Mouse (Mus musculus) limb, embryonic 14.5 days (tissue): ENCODE data around the gene Snx30. TPM values are rescaled to one million over a fixed set of nuclear protein-coding genes. Genes with fewer than 3 reads are reported as not detected.

Experiments
- ATAC-seq: fragments of 200-750 bp; cut with Nextera tagmentation; 2 replicates; pipeline ENCODE4 v1.8.0; 2017; ENCODE audit warnings: low read depth, moderate number of reproducible peaks, moderate TSS enrichment; ENCODE audit not compliant: low FRiP score
- DNase-seq: peaks from one replicate; pipeline ENCODE4 v3.0.0-alpha.2; 2015; ENCODE audit warnings: low spot score
- H3K27ac ChIP-seq: fragments of 300-500 bp; sonication (generic); replicated peaks from 2 replicates; pipeline ENCODE4 v1.5.1; 2014; ENCODE audit warnings: low read depth, mild to moderate bottlenecking, low read length, moderate library complexity, mixed read lengths
- H3K27me3 ChIP-seq: fragments of 300-500 bp; sonication (generic); 2 replicates; pipeline ENCODE4 v1.6.1; 2014; ENCODE audit warnings: low read length, mixed read lengths; ENCODE audit not compliant: control insufficient read depth, insufficient read depth
- H3K36me3 ChIP-seq: fragments of 300-500 bp; sonication (generic); 2 replicates; pipeline ENCODE4 v1.6.1; 2014; ENCODE audit warnings: mild to moderate bottlenecking, low read length, moderate library complexity, mixed read lengths; ENCODE audit not compliant: control insufficient read depth, insufficient read depth
- H3K4me1 ChIP-seq: fragments of 300-500 bp; sonication (generic); 2 replicates; pipeline ENCODE4 v1.6.1; 2014; ENCODE audit warnings: antibody characterized with exemption, low read length, mixed read lengths; ENCODE audit not compliant: control insufficient read depth, insufficient read depth
- H3K4me2 ChIP-seq: fragments of 300-500 bp; sonication (generic); replicated peaks from 2 replicates; pipeline ENCODE4 v1.6.1; 2014; ENCODE audit warnings: low read depth, mild to moderate bottlenecking, low read length, moderate library complexity; ENCODE audit not compliant: severe bottlenecking
- H3K4me3 ChIP-seq: fragments of 300-500 bp; sonication (generic); replicated peaks from 2 replicates; pipeline ENCODE4 v1.5.1; 2014; ENCODE audit warnings: low read length
- H3K9ac ChIP-seq: fragments of 300-500 bp; sonication (generic); 2 replicates; pipeline ENCODE4 v1.6.1; 2014; ENCODE audit warnings: mild to moderate bottlenecking, low read depth, low read length, moderate library complexity; ENCODE audit not compliant: severe bottlenecking
- H3K9me3 ChIP-seq: fragments of 300-500 bp; sonication (generic); 2 replicates; pipeline ENCODE4 v1.6.1; 2016; ENCODE audit warnings: low read length; ENCODE audit not compliant: control insufficient read depth
- POLR2A ChIP-seq: fragments of 200-500 bp; IDR thresholded peaks from 2 replicates; pipeline ENCODE4 v1.8.0; 2012; ENCODE audit warnings: inconsistent platforms, mild to moderate bottlenecking, moderate library complexity, borderline replicate concordance; ENCODE audit not compliant: insufficient read depth, insufficient read length; ENCODE audit errors: extremely low read depth
- WGBS: fragments of 180-500 bp; shearing (Covaris S2); extraction: QIAGEN DNeasy Blood & Tissue Kit; methylation state at CpG from one replicate; pipeline ENCODE4 v1.1.7; 2014; 5-methylcytosine and 5-hydroxymethylcytosine counted together
- polyA plus RNA-seq, 2 experiments: library from polyadenylated mRNA; depleted of rRNA in 1 of 2; stranded (reverse) in 1 of 2; unstranded in 1 of 2; fragments of >200 nt; fragmentation: Nextera tagmentation in 1 of 2; extraction: Ambion mirVana in 1 of 2; gene quantifications; 2 replicates each; pipeline versions ENCODE4 v1.2.1 to v1.2.3; 2012 to 2014

Gene Snx30
- polyA plus RNA-seq, 2 experiments = 7.2 to 12.0 TPM

GRCm38 (mm10) chr4:59870859-59871591 lies 65.4 kb downstream of the Snx30 start:
- peaks cover 3% of the 10 kb centered on the region; the same call in 1 of the 2 replicates for H3K36me3 ChIP-seq
- H3K4me3 ChIP-seq = no peak overlapping the region
- no peak overlapping the region for H3K9ac ChIP-seq
- no peak for TF ChIP-seq POLR2A
- peak overlapping the region; percentile 83 for H3K27ac ChIP-seq
- WGBS = 57% methylated on average over 9 of the region's 9 CpGs
- H3K9me3 ChIP-seq = no peaks in the 10 kb centered on the region
- peaks cover 17% of the 10 kb centered on the region; the same call in 1 of the 2 replicates for H3K4me1 ChIP-seq
- peak; percentile 66 for ATAC-seq
- H3K4me2 ChIP-seq = no peak overlapping the region
- peak; percentile 82 for DNase-seq
- H3K27me3 ChIP-seq = no peaks in the 10 kb centered on the region

GRCm38 (mm10) chr4:59873240-59873639 lies 67.6 kb downstream of the Snx30 start:
- no peak overlapping the region for H3K9ac ChIP-seq
- no peak for ATAC-seq
- no peaks in the 10 kb centered on the region for H3K27me3 ChIP-seq
- no peak overlapping the region for H3K27ac ChIP-seq
- WGBS = 80% methylated on average over 6 of the region's 6 CpGs
- no peak for TF ChIP-seq POLR2A
- H3K36me3 ChIP-seq = peaks cover 3% of the 10 kb centered on the region; the same call in 1 of the 2 replicates
- peaks cover 17% of the 10 kb centered on the region; the same call in 1 of the 2 replicates for H3K4me1 ChIP-seq
- no peaks in the 10 kb centered on the region for H3K9me3 ChIP-seq
- no peak overlapping the region for H3K4me3 ChIP-seq
- DNase-seq = no peak
- no peak overlapping the region for H3K4me2 ChIP-seq

GRCm38 (mm10) chr4:59873830-59874229 lies 68.2 kb downstream of the Snx30 start:
- Histone ChIP-seq H3K36me3 (peaks cover 2% of the 10 kb centered on the region; the same call in 1 of the 2 replicates), H3K4me3 (no peak overlapping the region), H3K4me1 (peaks cover 17% of the 10 kb centered on the region; the same call in 1 of the 2 replicates), H3K9ac (no peak overlapping the region), H3K27ac (no peak overlapping the region), H3K9me3 (no peaks in the 10 kb centered on the region), H3K27me3 (no peaks in the 10 kb centered on the region), H3K4me2 (no peak overlapping the region)
- no peak for TF ChIP-seq POLR2A
- DNase-seq (no peak), ATAC-seq (no peak)
- 55% methylated on average over 5 of the region's 5 CpGs for WGBS

- Histone ChIP-seq H3K4me1 (no peaks in the 10 kb centered on the region), H3K4me2 (no peak overlapping the region), H3K9me3 (no peaks in the 10 kb centered on the region), H3K27me3 (no peaks in the 10 kb centered on the region), H3K4me3 (no peak overlapping the region), H3K9ac (no peak overlapping the region), H3K27ac (no peak overlapping the region), H3K36me3 (peaks cover 7% of the 10 kb centered on the region)
- ATAC-seq (no peak), DNase-seq (no peak)
- WGBS = 78% methylated on average over 6 of the region's 6 CpGs
- no peak for TF ChIP-seq POLR2A
Measured at GRCm38 (mm10) chr4:59876570-59876969, 70.9 kb downstream of the Snx30 start.

- WGBS = 62% methylated on average over 2 of the region's 2 CpGs
- Histone ChIP-seq H3K36me3 (peaks cover 7% of the 10 kb centered on the region), H3K9ac (no peak overlapping the region)
Measured at GRCm38 (mm10) chr4:59877025-59877424, 71.4 kb downstream of the Snx30 start.

More at GRCm38 (mm10) chr4:59877025-59877424, 71.4 kb downstream of the Snx30 start:
- Histone ChIP-seq H3K27me3 (no peaks in the 10 kb centered on the region), H3K27ac (no peak overlapping the region), H3K4me3 (no peak overlapping the region), H3K4me2 (no peak overlapping the region), H3K4me1 (no peaks in the 10 kb centered on the region), H3K9me3 (no peaks in the 10 kb centered on the region)
- no peak for TF ChIP-seq POLR2A
- DNase-seq (no peak), ATAC-seq (no peak)
